Comparison of ENCODE assay signal across 19 mouse cellular contexts in the genomic region with DNA sequence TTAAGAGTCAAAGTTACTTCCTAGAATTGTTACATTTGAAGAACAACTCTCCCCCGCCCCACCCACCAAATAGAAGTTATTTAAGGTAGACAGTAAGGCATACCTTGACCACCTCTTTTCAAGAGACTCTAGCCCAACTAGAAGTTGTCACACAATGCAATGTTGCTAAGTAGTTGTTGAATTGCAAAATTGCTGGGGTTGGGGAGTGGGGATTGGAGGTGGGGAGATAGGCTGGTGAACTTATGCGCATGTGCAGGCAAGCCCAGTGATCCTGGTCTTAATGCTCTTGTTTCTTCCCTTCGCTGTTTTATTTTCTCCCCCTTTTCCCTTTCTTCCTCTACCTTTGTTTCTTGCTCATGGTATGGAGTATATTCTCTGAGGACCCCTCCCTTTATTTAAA. TPM values are rescaled to one million over a fixed set of nuclear protein-coding genes. Genes with fewer than 3 reads are reported as not detected.
"Had no signal": no experiment of that assay in that cellular context is flagged by ENCODE, and none has a peak within 500 bp of the region (broad histone marks: within the 10 kb centered on the region; RNA-seq: fewer than 3 reads in every experiment).

No protein-coding gene starts in this region.

- DNase-seq: lung, adult 2 months; lung, postnatal 14 days; lung, postnatal 36 days; right cerebral cortex, postnatal 14 days; thymus, adult 2 months; thymus, postnatal 25 days; thymus, postnatal 4 days had no signal

- H3K27ac ChIP-seq: lung, embryonic 15.5 days; macrophage; midbrain, embryonic 13.5 days; midbrain, embryonic 15.5 days; neural tube, embryonic 12.5 days; stomach, embryonic 15.5 days; stomach, postnatal 0 days had no signal

- H3K4me2 ChIP-seq: lung, embryonic 15.5 days; midbrain, embryonic 11.5 days; midbrain, embryonic 13.5 days; midbrain, embryonic 15.5 days; neural tube, embryonic 12.5 days; stomach, embryonic 15.5 days had no signal

- H3K4me1 ChIP-seq: lung, embryonic 15.5 days; megakaryocyte, embryonic 14.5 days; midbrain, embryonic 13.5 days; midbrain, embryonic 15.5 days; neural tube, embryonic 12.5 days; stomach, embryonic 15.5 days had no signal

- H3K27me3 ChIP-seq: lung, embryonic 15.5 days; midbrain, embryonic 13.5 days; midbrain, embryonic 15.5 days; neural tube, embryonic 12.5 days; stomach, embryonic 15.5 days had no signal

- H3K4me3 ChIP-seq: lung, embryonic 15.5 days; megakaryocyte, embryonic 14.5 days; midbrain, embryonic 13.5 days; midbrain, embryonic 15.5 days; neural tube, embryonic 12.5 days; stomach, embryonic 15.5 days had no signal

- H3K9me3 ChIP-seq: lung, embryonic 15.5 days; megakaryocyte, embryonic 14.5 days; midbrain, embryonic 13.5 days; midbrain, embryonic 15.5 days; neural tube, embryonic 12.5 days; stomach, embryonic 15.5 days had no signal

- H3K9ac ChIP-seq: lung, embryonic 15.5 days; midbrain, embryonic 13.5 days; midbrain, embryonic 15.5 days; neural tube, embryonic 12.5 days; stomach, embryonic 15.5 days had no signal

- ATAC-seq: lung, postnatal 0 days; midbrain, embryonic 13.5 days; midbrain, embryonic 15.5 days had no signal

- H3K36me3 ChIP-seq: lung, embryonic 15.5 days; midbrain, embryonic 13.5 days; midbrain, embryonic 15.5 days; neural tube, embryonic 12.5 days; stomach, embryonic 15.5 days had no signal

RNA-seq across cellular contexts. Expression of a gene that starts 16.0 kb away (rescaled TPM):
- polyA plus RNA-seq: neural tube, embryonic 14.5 days had no signal

RNA-seq across cellular contexts. Expression of a gene that starts 22.0 kb away (rescaled TPM):
- total RNA-seq: megakaryocyte progenitor cell, adult 5-6 weeks had no signal
